In genomic region chr17:80729080-80729749, GRCm38 (mm10) we compare ENCODE assay signal across 8 mouse cellular contexts. TPM values are rescaled to one million over a fixed set of nuclear protein-coding genes. Genes with fewer than 3 reads are reported as not detected.
DNase-seq lines count a peak whose midpoint lies in the region; ATAC-seq lines count a peak whose summit lies in the region.

No protein-coding gene starts in this region.

- WGBS in heart, embryonic 16.5 days, result 29% methylated on average over 9 of the region's 9 CpGs
- 21% methylated on average over 9 of the region's 9 CpGs for WGBS in lung, embryonic 16.5 days

- peaks cover 27% of the 10 kb centered on the region for H3K4me1 ChIP-seq in heart, embryonic 16.5 days (ENCODE audit: control insufficient read depth, insufficient read depth, low read length)
- peaks cover 25% of the 10 kb centered on the region for H3K4me1 ChIP-seq in lung, embryonic 16.5 days (replicated peaks; ENCODE audit: control insufficient read depth, insufficient read depth, low read length)

- H3K9me3 ChIP-seq in heart, embryonic 16.5 days (replicated peaks; ENCODE audit: control insufficient read depth, low read length), result peaks cover 6% of the 10 kb centered on the region
- 0 out of 2 replicates have a peak, but pooled peaks cover 3% of the 10 kb centered on the region for H3K9me3 ChIP-seq in lung, embryonic 16.5 days (ENCODE audit: control insufficient read depth, low read length)

- no peaks in the 10 kb centered on the region for H3K27me3 ChIP-seq in heart, embryonic 16.5 days (ENCODE audit: control insufficient read depth, insufficient read depth, low read length)
- H3K27me3 ChIP-seq in lung, embryonic 16.5 days (ENCODE audit: control insufficient read depth, insufficient read depth, low read depth, low read length), result no peaks in the 10 kb centered on the region

- peak; percentile 35 for DNase-seq in kidney, adult 18-20 months
- DNase-seq in kidney, postnatal 36 days, result no peak
- DNase-seq in MN1 (ENCODE audit: low spot score), result peak; percentile 63
- DNase-seq in adrenal gland, adult 2 months, result no peak

- peak overlapping the region; percentile 4; the same call in 1 of the 2 replicates for H3K9ac ChIP-seq in heart, embryonic 16.5 days (ENCODE audit: low read length)
- peak overlapping the region; percentile 36; the same call in 1 of the 2 replicates for H3K9ac ChIP-seq in lung, embryonic 16.5 days (ENCODE audit: low read length)

- H3K27ac ChIP-seq in heart, embryonic 16.5 days (ENCODE audit: low read length), result peak overlapping the region; percentile 98
- H3K27ac ChIP-seq in lung, embryonic 16.5 days (ENCODE audit: low read length), result peak overlapping the region; percentile 97

- H3K4me3 ChIP-seq in heart, embryonic 16.5 days (ENCODE audit: low read length), result no peak overlapping the region
- H3K4me3 ChIP-seq in lung, embryonic 16.5 days (ENCODE audit: low read length), result no peak overlapping the region

- peaks cover 4% of the 10 kb centered on the region for H3K36me3 ChIP-seq in heart, embryonic 16.5 days (ENCODE audit: control insufficient read depth, insufficient read depth)
- H3K36me3 ChIP-seq in lung, embryonic 16.5 days (ENCODE audit: control insufficient read depth, insufficient read depth, low read length), result peaks cover 4% of the 10 kb centered on the region

- ATAC-seq in heart, embryonic 16.5 days (replicated peaks; ENCODE audit: extremely low read depth, insufficient read depth, low FRiP score), result no peak
- ATAC-seq in lung, embryonic 16.5 days (ENCODE audit: low read depth), result no peak
- no peak for ATAC-seq in monocyte, adult 5-6 weeks (replicated peaks; ENCODE audit: insufficient number of reproducible peaks, low FRiP score, low TSS enrichment, poor library complexity, severe bottlenecking)
- no peak for ATAC-seq in inflammation-experienced regulatory T-cells, adult 6 months

- H3K4me2 ChIP-seq in heart, embryonic 16.5 days (ENCODE audit: low read depth, low read length), result peak overlapping the region; percentile 76
- H3K4me2 ChIP-seq in lung, embryonic 16.5 days (ENCODE audit: low read depth, low read length), result peak overlapping the region; percentile 84

RNA-seq across cellular contexts. Expression of gene Map4k3, which starts 0.9 kb away (rescaled TPM):
- 17.9 and 20.0 TPM in 2 replicates for polyA plus RNA-seq in heart, embryonic 16.5 days (2015; fragmentation: Nextera tagmentation; extraction: Ambion mirVana)
- 42.5 and 44.0 TPM in 2 replicates for polyA plus RNA-seq in lung, embryonic 16.5 days (2015; fragmentation: Nextera tagmentation; extraction: Ambion mirVana)
- 26.7 to 39.3 TPM (median 27.8 TPM) in 3 replicates for total RNA-seq in monocyte, adult 5-6 weeks (2017)
- 1 to 10 TPM in 2 of 3 experiments, under 1 TPM in 1; 0.85 to 5.3 (median 4.8) TPM for polyA plus RNA-seq in inflammation-experienced regulatory T-cells, adult 6 months (2017; shearing (Covaris generic))
- total RNA-seq in adrenal gland, adult 2 months (2021), result 10 to 100 TPM; 38.0 to 46.4 TPM
- 46.5 and 47.2 TPM in 2 replicates for polyA plus RNA-seq in adrenal gland, adult 2 months (2012; rRNA removed)

Comparison
In these comparisons a context has a peak if more than half of its experiments do, and no peak if none do; other contexts are left out.
1. DNase-seq: peak in kidney, adult 18-20 months (single experiment) and MN1 (single experiment); none in kidney, postnatal 36 days (0 of 2) and adrenal gland, adult 2 months (single experiment).